Mouse (Mus musculus): ENCODE results near the gene Ptgfrn. TPM values are rescaled to one million over a fixed set of nuclear protein-coding genes. Genes with fewer than 3 reads are reported as not detected.

The Ptgfrn gene
- polyA plus RNA-seq (2014; fragmentation: Nextera tagmentation; extraction: Ambion mirVana), result 7.4 and 8.3 TPM in 2 replicates

DNA sequence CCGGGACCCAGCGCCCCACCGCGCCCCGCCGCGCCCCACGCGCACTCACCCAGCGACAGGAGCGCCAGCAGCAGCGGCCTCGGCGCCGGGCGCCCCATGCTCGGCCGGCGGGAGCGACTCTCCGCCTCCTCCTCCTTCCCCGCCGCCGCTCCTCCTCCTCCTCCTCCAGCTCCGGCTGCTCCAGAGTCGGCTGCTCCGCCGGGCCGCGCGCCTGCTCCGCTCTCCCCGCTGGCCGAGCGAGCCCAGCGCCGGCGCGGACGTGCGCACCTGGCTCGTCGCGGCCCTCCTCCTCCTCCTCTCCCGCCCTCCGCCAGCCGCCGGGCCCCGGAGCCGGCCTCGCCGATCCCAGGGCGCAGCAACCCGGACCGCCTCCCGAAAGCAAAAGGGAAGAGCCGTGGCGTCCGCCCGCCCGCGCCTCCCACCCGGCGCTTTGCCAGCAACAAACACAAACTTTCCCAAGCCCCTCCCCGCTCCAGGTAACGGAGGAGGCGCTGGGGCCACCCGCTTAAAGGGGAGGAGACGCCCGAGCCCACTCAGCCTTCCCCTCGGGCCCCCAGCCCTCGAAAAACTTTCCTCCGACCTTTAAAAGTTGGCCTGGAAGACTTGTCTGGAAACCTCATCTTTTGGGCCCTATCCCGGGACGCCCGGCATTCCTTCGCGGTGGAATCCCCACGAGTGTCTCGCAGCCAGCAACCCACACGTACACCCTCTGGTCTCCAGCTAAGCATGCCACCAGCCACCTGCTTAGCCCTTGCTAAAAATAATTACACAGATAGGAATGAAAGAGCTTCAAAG lies at the start of gene Ptgfrn:
Gene Ptgfrn (minus strand): TSS at position 236 of the 795 bp plus-strand sequence.
- Histone ChIP-seq H3K9me3 (replicated peaks; ENCODE audit: control insufficient read depth, low read length) (no peaks in the 10 kb centered on the region), H3K4me2 (peak within 1 kb of the TSS; percentile 81), H3K36me3 (ENCODE audit: control insufficient read depth, insufficient read depth, low read length) (no peaks in the 10 kb centered on the region), H3K4me3 (ENCODE audit: low read depth, low read length) (peak within 1 kb of the TSS; percentile 78), H3K27ac (ENCODE audit: low read depth, low read length) (peak within 1 kb of the TSS; percentile 88), H3K9ac (ENCODE audit: low read depth, low read length) (peak within 1 kb of the TSS; percentile 92), H3K4me1 (ENCODE audit: control insufficient read depth, insufficient read depth, low read length) (peaks cover 35% of the 10 kb centered on the region), H3K27me3 (ENCODE audit: control insufficient read depth, insufficient read depth, low read length) (no peaks in the 10 kb centered on the region)
- WGBS (ENCODE audit: insufficient replicate concordance), result under 1% methylated on average over 68 of the region's 81 CpGs
- ATAC-seq (replicated peaks; ENCODE audit: insufficient number of reproducible peaks, low FRiP score, low TSS enrichment), result peak; percentile 61

DNA sequence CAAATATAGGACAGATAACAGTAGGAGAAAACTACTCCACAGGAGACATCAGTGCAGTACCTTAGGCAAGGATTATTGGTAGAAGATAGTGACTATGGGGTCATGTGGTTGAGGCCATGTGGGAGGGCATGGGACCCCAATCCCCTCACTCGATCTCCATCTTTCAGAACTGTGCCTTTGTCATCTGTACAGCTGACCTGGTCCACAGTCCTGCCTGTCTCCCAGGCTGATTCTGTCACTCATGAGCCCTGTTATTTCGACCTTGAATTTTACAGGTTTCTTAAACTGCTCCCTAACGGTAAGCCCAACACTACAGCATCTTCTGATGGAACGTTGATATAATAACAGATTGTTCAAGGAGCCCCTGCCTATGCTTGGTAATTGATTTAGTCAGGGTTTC lies 49.6 kb upstream of the Ptgfrn start:
- Histone ChIP-seq H3K27me3 (ENCODE audit: control insufficient read depth, insufficient read depth, low read length) (no peaks in the 10 kb centered on the region), H3K4me3 (ENCODE audit: low read depth, low read length) (no peak overlapping the region), H3K9me3 (replicated peaks; ENCODE audit: control insufficient read depth, low read length) (no peaks in the 10 kb centered on the region), H3K9ac (ENCODE audit: low read depth, low read length) (no peak overlapping the region), H3K27ac (ENCODE audit: low read depth, low read length) (no peak overlapping the region), H3K4me2 (no peak overlapping the region), H3K36me3 (ENCODE audit: control insufficient read depth, insufficient read depth, low read length) (no peaks in the 10 kb centered on the region), H3K4me1 (ENCODE audit: control insufficient read depth, insufficient read depth, low read length) (peaks cover 28% of the 10 kb centered on the region)
- no peak for ATAC-seq (replicated peaks; ENCODE audit: insufficient number of reproducible peaks, low FRiP score, low TSS enrichment)
- 80% methylated on average over 4 of the region's 4 CpGs for WGBS (ENCODE audit: insufficient replicate concordance)

DNA sequence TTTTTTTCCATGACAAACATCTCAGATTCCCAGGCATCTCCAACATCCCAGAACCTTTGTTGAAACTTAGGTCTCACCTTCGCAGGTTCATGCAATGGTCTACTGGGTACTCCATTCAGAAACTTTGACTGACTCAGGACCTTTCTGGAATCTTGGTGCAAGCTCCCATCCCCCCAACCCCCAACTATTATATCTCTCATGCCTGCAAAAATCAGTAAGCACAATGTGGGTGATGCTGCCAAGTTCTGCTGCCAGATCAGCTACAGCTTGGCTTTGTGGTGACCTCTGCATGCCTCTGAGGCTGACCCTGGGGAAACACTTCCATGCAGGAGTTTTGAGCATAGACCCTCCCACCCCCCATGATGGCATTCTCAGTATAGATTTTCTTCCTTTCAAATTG lies 44.0 kb upstream of the Ptgfrn start:
- no peak for ATAC-seq (replicated peaks; ENCODE audit: insufficient number of reproducible peaks, low FRiP score, low TSS enrichment)
- Histone ChIP-seq H3K4me3 (ENCODE audit: low read depth, low read length) (no peak overlapping the region), H3K4me1 (ENCODE audit: control insufficient read depth, insufficient read depth, low read length) (no peaks in the 10 kb centered on the region), H3K27me3 (ENCODE audit: control insufficient read depth, insufficient read depth, low read length) (no peaks in the 10 kb centered on the region), H3K9me3 (replicated peaks; ENCODE audit: control insufficient read depth, low read length) (no peaks in the 10 kb centered on the region), H3K9ac (ENCODE audit: low read depth, low read length) (no peak overlapping the region), H3K4me2 (no peak overlapping the region), H3K36me3 (ENCODE audit: control insufficient read depth, insufficient read depth, low read length) (no peaks in the 10 kb centered on the region), H3K27ac (ENCODE audit: low read depth, low read length) (no peak overlapping the region)
- WGBS (ENCODE audit: insufficient replicate concordance), result 83% methylated on average over 1 of the region's 1 CpGs

DNA sequence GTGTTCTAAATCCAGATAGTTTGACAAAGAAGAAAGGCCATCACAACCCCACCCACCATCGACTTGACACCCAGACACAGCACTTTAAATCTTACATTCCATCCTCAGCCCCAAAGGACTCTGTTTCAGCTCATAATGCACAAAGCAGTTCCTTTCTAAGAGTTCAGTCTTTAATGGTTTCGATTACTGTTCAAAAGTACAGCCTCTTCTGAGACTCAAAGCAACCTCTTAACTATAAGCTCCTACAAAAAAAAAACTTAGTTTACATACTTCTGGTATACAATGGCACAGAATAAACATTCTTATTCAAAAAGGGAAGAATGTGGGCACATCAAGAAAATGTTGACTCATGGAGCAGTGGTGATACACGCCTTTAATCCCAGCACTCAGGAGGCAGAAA lies 43.3 kb upstream of the Ptgfrn start:
- H3K36me3 ChIP-seq (ENCODE audit: control insufficient read depth, insufficient read depth, low read length), result no peaks in the 10 kb centered on the region
- H3K4me1 ChIP-seq (ENCODE audit: control insufficient read depth, insufficient read depth, low read length), result no peaks in the 10 kb centered on the region
- no peak overlapping the region for H3K9ac ChIP-seq (ENCODE audit: low read depth, low read length)
- no peak overlapping the region for H3K4me2 ChIP-seq
- no peak for ATAC-seq (replicated peaks; ENCODE audit: insufficient number of reproducible peaks, low FRiP score, low TSS enrichment)
- no peak overlapping the region for H3K4me3 ChIP-seq (ENCODE audit: low read depth, low read length)
- H3K27ac ChIP-seq (ENCODE audit: low read depth, low read length), result no peak overlapping the region
- 82% methylated on average over 3 of the region's 3 CpGs for WGBS (ENCODE audit: insufficient replicate concordance)
- H3K27me3 ChIP-seq (ENCODE audit: control insufficient read depth, insufficient read depth, low read length), result no peaks in the 10 kb centered on the region
- no peaks in the 10 kb centered on the region for H3K9me3 ChIP-seq (replicated peaks; ENCODE audit: control insufficient read depth, low read length)

DNA sequence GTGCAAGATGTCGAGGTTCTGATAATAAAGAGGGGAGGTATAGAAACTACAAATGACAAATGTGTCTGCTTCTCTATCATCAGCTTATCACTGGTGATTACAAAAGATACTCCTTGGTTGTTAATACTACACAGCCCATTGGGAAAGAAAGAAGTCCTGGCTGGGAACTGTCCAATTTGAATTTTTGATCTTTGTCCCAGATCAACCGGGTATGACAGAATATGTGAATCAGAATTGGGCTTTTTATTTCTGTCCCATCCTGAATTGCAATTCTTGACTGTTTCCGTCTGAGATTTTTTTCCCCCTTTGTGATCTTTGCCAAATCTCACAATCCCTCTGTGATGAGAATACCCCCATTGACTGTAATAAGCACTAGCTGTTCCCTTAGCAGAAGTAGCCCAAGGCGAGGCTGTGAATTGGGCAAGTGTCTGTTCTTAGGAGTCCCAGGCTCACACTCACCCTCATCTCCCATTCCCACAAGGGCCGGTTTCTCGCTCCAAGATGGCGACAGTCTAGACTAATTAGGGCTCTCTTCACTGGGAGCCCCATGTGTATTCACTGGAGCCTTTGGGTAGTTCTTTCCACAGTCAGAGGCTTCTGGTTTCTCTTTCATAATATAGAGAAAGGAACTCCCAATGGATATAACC lies 36.2 kb upstream of the Ptgfrn start:
- no peaks in the 10 kb centered on the region for H3K36me3 ChIP-seq (ENCODE audit: control insufficient read depth, insufficient read depth, low read length)
- no peaks in the 10 kb centered on the region for H3K9me3 ChIP-seq (replicated peaks; ENCODE audit: control insufficient read depth, low read length)
- no peak for ATAC-seq (replicated peaks; ENCODE audit: insufficient number of reproducible peaks, low FRiP score, low TSS enrichment)
- no peak overlapping the region for H3K4me3 ChIP-seq (ENCODE audit: low read depth, low read length)
- H3K27ac ChIP-seq (ENCODE audit: low read depth, low read length), result no peak overlapping the region
- WGBS (ENCODE audit: insufficient replicate concordance), result 74% methylated on average over 7 of the region's 7 CpGs
- H3K4me1 ChIP-seq (ENCODE audit: control insufficient read depth, insufficient read depth, low read length), result no peaks in the 10 kb centered on the region
- H3K4me2 ChIP-seq, result no peak overlapping the region
- no peak overlapping the region for H3K9ac ChIP-seq (ENCODE audit: low read depth, low read length)
- H3K27me3 ChIP-seq (ENCODE audit: control insufficient read depth, insufficient read depth, low read length), result no peaks in the 10 kb centered on the region

DNA sequence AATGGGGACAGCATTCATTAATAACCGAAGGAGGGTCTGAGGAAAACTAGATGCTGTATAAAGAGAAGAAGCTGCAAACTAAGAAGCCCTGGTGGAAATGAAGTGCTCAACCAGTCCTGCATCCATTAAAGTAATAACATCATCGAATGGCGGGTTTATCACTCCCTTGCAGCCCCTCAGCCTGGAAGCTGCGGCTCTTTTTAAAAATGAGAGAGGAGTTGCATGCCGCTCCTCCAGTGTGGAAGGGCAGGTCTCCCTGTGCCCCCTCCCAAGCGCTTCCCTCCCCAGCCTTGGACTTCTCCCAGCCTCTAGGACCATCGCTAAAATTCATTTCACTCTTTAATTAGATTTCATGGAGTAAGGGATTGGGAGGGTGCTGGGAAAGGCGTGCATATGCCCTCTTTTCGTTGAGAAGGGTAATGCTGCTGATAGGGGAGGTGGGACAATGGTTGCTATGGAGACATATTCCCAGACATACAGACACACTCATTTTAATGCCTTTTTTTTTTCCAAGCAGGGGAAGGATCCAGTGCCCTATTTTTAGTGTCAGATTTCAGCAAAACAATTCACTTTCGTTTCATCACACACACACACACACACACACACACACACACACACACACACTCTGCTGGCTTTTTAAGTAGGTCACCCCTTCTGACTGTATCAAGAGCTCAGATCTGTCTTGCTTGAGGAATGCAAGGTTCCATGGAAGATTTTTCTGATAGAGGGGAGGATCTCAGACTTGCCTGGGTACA lies 35.4 kb upstream of the Ptgfrn start:
- Histone ChIP-seq H3K4me2 (no peak overlapping the region), H3K9me3 (replicated peaks; ENCODE audit: control insufficient read depth, low read length) (no peaks in the 10 kb centered on the region), H3K9ac (ENCODE audit: low read depth, low read length) (no peak overlapping the region), H3K27me3 (ENCODE audit: control insufficient read depth, insufficient read depth, low read length) (no peaks in the 10 kb centered on the region), H3K4me1 (ENCODE audit: control insufficient read depth, insufficient read depth, low read length) (no peaks in the 10 kb centered on the region), H3K4me3 (ENCODE audit: low read depth, low read length) (no peak overlapping the region), H3K36me3 (ENCODE audit: control insufficient read depth, insufficient read depth, low read length) (no peaks in the 10 kb centered on the region), H3K27ac (ENCODE audit: low read depth, low read length) (no peak overlapping the region)
- ATAC-seq (replicated peaks; ENCODE audit: insufficient number of reproducible peaks, low FRiP score, low TSS enrichment), result no peak
- 44% methylated on average over 10 of the region's 10 CpGs for WGBS (ENCODE audit: insufficient replicate concordance)

GRCm38 (mm10) chr3:101144366-101144948 lies 34.4 kb upstream of the Ptgfrn start:
- H3K9ac ChIP-seq (ENCODE audit: low read depth, low read length), result no peak overlapping the region
- WGBS (ENCODE audit: insufficient replicate concordance), result 72% methylated on average over 6 of the region's 6 CpGs
- H3K36me3 ChIP-seq (ENCODE audit: control insufficient read depth, insufficient read depth, low read length), result no peaks in the 10 kb centered on the region
- H3K9me3 ChIP-seq (replicated peaks; ENCODE audit: control insufficient read depth, low read length), result no peaks in the 10 kb centered on the region
- no peak overlapping the region for H3K27ac ChIP-seq (ENCODE audit: low read depth, low read length)
- no peaks in the 10 kb centered on the region for H3K27me3 ChIP-seq (ENCODE audit: control insufficient read depth, insufficient read depth, low read length)
- no peak overlapping the region for H3K4me3 ChIP-seq (ENCODE audit: low read depth, low read length)
- no peak for ATAC-seq (replicated peaks; ENCODE audit: insufficient number of reproducible peaks, low FRiP score, low TSS enrichment)
- H3K4me1 ChIP-seq (ENCODE audit: control insufficient read depth, insufficient read depth, low read length), result no peaks in the 10 kb centered on the region
- H3K4me2 ChIP-seq, result no peak overlapping the region

DNA sequence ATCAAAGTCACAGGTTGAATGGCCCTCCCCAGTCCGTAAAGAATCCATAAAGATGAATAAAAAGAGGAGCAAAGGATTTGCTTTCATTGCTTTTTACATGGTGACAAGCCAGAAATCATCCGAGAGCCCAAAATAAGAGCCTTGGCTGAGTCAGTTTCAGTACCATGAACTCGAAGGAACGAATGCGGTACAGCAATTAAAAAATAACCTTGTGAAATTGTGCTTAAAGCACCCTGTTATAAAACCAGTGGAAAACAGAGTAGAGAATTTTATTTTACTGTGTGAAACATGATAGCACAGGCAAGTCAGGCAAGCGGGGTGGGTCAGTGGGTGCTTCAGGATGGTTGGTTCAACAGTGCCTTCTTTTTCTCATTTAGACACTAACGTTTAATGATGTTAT lies 33.4 kb upstream of the Ptgfrn start:
- no peak overlapping the region for H3K9ac ChIP-seq (ENCODE audit: low read depth, low read length)
- no peaks in the 10 kb centered on the region for H3K36me3 ChIP-seq (ENCODE audit: control insufficient read depth, insufficient read depth, low read length)
- H3K9me3 ChIP-seq (replicated peaks; ENCODE audit: control insufficient read depth, low read length), result no peaks in the 10 kb centered on the region
- 81% methylated on average over 7 of the region's 7 CpGs for WGBS (ENCODE audit: insufficient replicate concordance)
- no peak overlapping the region for H3K4me3 ChIP-seq (ENCODE audit: low read depth, low read length)
- H3K4me2 ChIP-seq, result no peak overlapping the region
- H3K27me3 ChIP-seq (ENCODE audit: control insufficient read depth, insufficient read depth, low read length), result no peaks in the 10 kb centered on the region
- H3K27ac ChIP-seq (ENCODE audit: low read depth, low read length), result no peak overlapping the region
- H3K4me1 ChIP-seq (ENCODE audit: control insufficient read depth, insufficient read depth, low read length), result no peaks in the 10 kb centered on the region
- no peak for ATAC-seq (replicated peaks; ENCODE audit: insufficient number of reproducible peaks, low FRiP score, low TSS enrichment)

All from heart, embryonic 11.5 days (tissue).